Comparison of ENCODE assay signal across 25 mouse cellular contexts in genomic region chr8:94132096-94132495, GRCm38 (mm10). TPM values are rescaled to one million over a fixed set of nuclear protein-coding genes. Genes with fewer than 3 reads are reported as not detected.
"Had no signal": no experiment of that assay in that cellular context is flagged by ENCODE, and none has a peak within 500 bp of the region (broad histone marks: within the 10 kb centered on the region; RNA-seq: fewer than 3 reads in every experiment).

No protein-coding gene starts in this region.

- H3K9ac ChIP-seq: lung, embryonic 15.5 days; midbrain, embryonic 13.5 days; midbrain, embryonic 15.5 days; neural tube, embryonic 12.5 days; stomach, embryonic 15.5 days had no signal

- DNase-seq: lung, adult 2 months; lung, postnatal 14 days; lung, postnatal 36 days; right cerebral cortex, postnatal 14 days; thymus, adult 2 months; thymus, postnatal 25 days; thymus, postnatal 4 days had no signal

- H3K9me3 ChIP-seq: lung, embryonic 15.5 days; midbrain, embryonic 13.5 days; midbrain, embryonic 15.5 days; neural tube, embryonic 12.5 days; stomach, embryonic 15.5 days had no signal

- H3K36me3 ChIP-seq: lung, embryonic 15.5 days; midbrain, embryonic 13.5 days; midbrain, embryonic 15.5 days; neural tube, embryonic 12.5 days; stomach, embryonic 15.5 days had no signal

- H3K4me3 ChIP-seq: lung, embryonic 15.5 days; megakaryocyte, embryonic 14.5 days; midbrain, embryonic 13.5 days; midbrain, embryonic 15.5 days; neural tube, embryonic 12.5 days; stomach, embryonic 15.5 days had no signal

- H3K27me3 ChIP-seq: lung, embryonic 15.5 days; midbrain, embryonic 13.5 days; midbrain, embryonic 15.5 days; neural tube, embryonic 12.5 days; stomach, embryonic 15.5 days had no signal

- H3K4me1 ChIP-seq: lung, embryonic 15.5 days; neural tube, embryonic 12.5 days; stomach, embryonic 15.5 days had no signal

- H3K4me2 ChIP-seq: lung, embryonic 15.5 days; midbrain, embryonic 11.5 days; midbrain, embryonic 13.5 days; midbrain, embryonic 15.5 days; neural tube, embryonic 12.5 days; stomach, embryonic 15.5 days had no signal

- ATAC-seq: lung, postnatal 0 days; midbrain, embryonic 13.5 days; midbrain, embryonic 15.5 days had no signal

- H3K27ac ChIP-seq: lung, embryonic 15.5 days; macrophage; midbrain, embryonic 13.5 days; midbrain, embryonic 15.5 days; neural tube, embryonic 12.5 days; stomach, embryonic 15.5 days; stomach, postnatal 0 days had no signal

RNA-seq across cellular contexts. Expression of gene Mt4, which starts 4.9 kb away (rescaled TPM):
- total RNA-seq: megakaryocyte progenitor cell, adult 5-6 weeks; midbrain, postnatal 0 days; monocyte, adult 5-6 weeks; neutrophil, adult 5-6 weeks had no signal
- polyA plus RNA-seq: lung, embryonic 15.5 days; lung, postnatal 0 days; macrophage; midbrain, embryonic 11.5 days; midbrain, embryonic 13.5 days; midbrain, embryonic 15.5 days; midbrain, postnatal 0 days; neural tube, embryonic 12.5 days; neural tube, embryonic 14.5 days; spleen, adult 2 months; testis, adult 2 months; urinary bladder, adult 2 months had no signal

RNA-seq across cellular contexts. Expression of gene Mt3, which starts 20.3 kb away (rescaled TPM):
- total RNA-seq: megakaryocyte progenitor cell, adult 5-6 weeks; monocyte, adult 5-6 weeks; neutrophil, adult 5-6 weeks had no signal
- polyA plus RNA-seq: macrophage; spleen, adult 2 months had no signal

RNA-seq across cellular contexts. Expression of gene Mt2, which starts 40.4 kb away (rescaled TPM):
- total RNA-seq: monocyte, adult 5-6 weeks; neutrophil, adult 5-6 weeks had no signal
